Mouse (Mus musculus) bone marrow, adult 2 months (tissue): Measurements from ENCODE around the gene Ampd3.

ENCODE experiments used
- CTCF ChIP-seq: fragments of 200-500 bp; IDR thresholded peaks from 2 replicates; pipeline ENCODE4 v1.5.1; 2011; ENCODE audit warnings: low read length, control low read depth; ENCODE audit not compliant: control insufficient read depth, insufficient read depth
- POLR2A ChIP-seq: fragments of 200-500 bp; IDR thresholded peaks from 2 replicates; pipeline ENCODE4 v1.6.1; 2011; ENCODE audit warnings: low read depth, mild to moderate bottlenecking, control low read depth, low read length, borderline replicate concordance; ENCODE audit not compliant: control insufficient read depth

- TF ChIP-seq CTCF, result no peak
- no peak for TF ChIP-seq POLR2A
Measured at GRCm38 (mm10) chr7:110751634-110752033, 16.4 kb upstream of the Ampd3 start.
